Mouse (Mus musculus): Measurements from ENCODE around the gene Hist2h2aa1.

DNA sequence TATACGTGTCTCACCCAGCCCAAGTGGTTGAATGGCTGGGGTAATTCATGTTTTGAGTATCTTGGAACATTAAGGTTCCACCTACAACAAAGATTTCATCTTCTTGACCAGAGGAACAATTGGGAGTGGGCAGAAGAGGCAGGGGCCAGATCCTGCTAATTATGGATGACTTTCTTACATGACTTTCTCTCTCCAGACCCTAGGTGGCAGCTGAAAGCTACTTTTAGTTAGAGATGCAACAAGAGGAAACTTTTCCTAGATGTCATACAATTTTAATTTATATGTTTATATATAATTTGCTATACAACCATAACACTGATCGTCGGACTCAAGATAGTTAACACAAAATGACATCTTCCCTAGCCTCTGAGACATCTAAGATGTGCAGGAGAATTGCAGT, 37.5 kb upstream of the Hist2h2aa1 start:
- TF ChIP-seq CTCF (IDR thresholded peaks at IDR 0.05; ENCODE audit: low read depth, low read length) (no peak), GATA2 (IDR thresholded peaks at IDR 0.05; ENCODE audit: borderline replicate concordance, low read depth, low read length) (no peak), TAL1 (conservative IDR thresholded peaks at IDR 0.05; ENCODE audit: low read depth, low read length) (no peak), GATA1 (IDR thresholded peaks at IDR 0.05; ENCODE audit: borderline replicate concordance, low read length) (no peak), POLR2AphosphoS5 (IDR thresholded peaks at IDR 0.05; ENCODE audit: insufficient replicate concordance, low read depth, low read length) (no peak)
